Mouse (Mus musculus) T-helper 2 cell (primary cell): ENCODE measurements at regions not wholly inside any gene's neighbourhood (a gene's known extent, or its start where the extent isn't known, plus 50 kb on each side); places are given as distances from the start of the nearest gene placed in this dataset.

ENCODE experiments used
- in situ Hi-C: fragments of 300-600 bp; cut with MboI, MseI; formaldehyde crosslinking; loops from one replicate; pipeline ENCODE4 v1.15.1; 2025; ENCODE audit warnings: high pct_unique_total_duplicates

DNA sequence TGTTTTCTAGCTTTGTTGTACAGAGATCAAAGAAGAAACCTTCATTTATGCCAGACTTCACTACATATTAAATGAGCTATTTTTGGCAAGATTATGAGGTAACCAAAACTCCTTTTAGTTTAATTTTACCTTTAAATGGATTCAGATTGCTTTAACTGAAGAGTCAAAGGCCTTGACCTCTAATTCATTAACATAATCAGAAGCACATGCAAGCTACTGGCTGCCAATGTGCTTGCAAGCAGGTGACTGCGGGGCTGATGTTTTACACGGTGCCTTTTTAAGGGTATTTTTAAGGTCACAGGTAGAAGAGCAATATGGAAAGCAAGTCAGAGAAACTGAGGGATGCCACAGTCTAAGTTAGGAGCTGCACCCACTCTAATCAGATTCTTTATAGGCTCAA is 1066.0 kb upstream of the Zeb2 start:
- in situ Hi-C loops, result no loop called here

DNA sequence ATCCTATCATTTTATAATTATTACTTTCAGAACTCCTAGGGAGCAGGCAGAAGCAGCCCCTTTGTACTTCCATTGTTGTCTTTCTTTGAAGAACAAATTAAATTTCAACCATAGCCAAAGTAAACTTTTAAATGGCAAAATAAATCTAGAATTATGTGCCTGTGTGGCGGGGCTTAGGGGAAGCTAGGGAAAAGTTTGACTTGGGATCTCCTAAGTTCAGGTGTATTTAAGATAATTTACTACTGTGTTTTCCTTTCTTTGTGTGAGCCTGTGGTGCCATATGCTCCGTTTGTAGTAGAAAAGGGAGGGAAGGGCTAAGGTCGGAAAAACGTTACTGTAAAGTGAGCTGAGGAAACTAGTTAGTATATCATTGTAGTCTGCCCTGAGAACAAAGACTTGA is 1062.5 kb upstream of the Zeb2 start:
- in situ Hi-C loops, result no loop called here

DNA sequence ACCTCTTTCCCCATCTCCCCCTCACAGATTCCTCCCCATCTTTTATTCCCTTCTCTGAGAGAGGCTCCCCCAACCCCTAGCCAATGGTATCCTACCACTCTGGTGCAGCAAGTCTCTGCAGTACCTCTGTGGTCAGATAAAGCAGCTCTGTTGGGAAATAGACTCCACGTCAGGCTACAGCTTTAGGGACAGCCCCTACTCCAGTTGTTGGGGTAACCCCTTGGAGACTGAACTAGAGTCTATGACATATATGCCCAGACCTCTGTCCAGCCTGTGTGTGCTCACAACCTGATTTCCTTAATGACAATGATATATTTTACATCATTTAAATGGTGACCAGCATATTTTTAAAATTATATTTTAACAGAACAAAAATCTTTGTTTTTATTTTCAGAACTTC is 1051.3 kb upstream of the Zeb2 start:
- in situ Hi-C loops, result no loop called here

GRCm38 (mm10) chr2:46149848-46150247 is 1032.7 kb upstream of the Zeb2 start:
- in situ Hi-C loops, result loop anchor here (25.0 kb wide), 1 partner anchor 1063 kb away; no protein-coding TSS in a partner anchor

DNA sequence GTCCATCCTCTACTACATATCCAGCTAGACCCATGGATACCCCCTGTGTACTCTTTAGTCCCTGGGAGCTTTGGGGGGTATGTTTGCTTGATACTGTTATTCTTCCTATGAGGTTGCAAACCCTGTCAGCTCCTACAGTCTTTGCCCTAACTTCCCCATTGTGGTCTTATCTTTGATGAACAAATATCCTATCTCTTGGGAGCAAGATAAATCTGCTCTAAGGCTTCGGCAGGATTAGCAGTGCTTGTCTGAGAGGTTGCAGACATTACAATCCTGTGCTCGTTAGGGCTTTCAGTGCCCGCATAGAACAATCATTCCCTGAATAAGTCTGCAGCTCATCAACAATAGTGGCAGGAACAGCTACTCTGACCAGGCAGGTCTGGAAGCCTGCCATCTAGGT is 1002.7 kb upstream of the Zeb2 start:
- in situ Hi-C loops, result no loop called here

- in situ Hi-C loops, result no loop called here
Observed at GRCm38 (mm10) chr2:46106991-46107390, 989.8 kb upstream of the Zeb2 start.

DNA sequence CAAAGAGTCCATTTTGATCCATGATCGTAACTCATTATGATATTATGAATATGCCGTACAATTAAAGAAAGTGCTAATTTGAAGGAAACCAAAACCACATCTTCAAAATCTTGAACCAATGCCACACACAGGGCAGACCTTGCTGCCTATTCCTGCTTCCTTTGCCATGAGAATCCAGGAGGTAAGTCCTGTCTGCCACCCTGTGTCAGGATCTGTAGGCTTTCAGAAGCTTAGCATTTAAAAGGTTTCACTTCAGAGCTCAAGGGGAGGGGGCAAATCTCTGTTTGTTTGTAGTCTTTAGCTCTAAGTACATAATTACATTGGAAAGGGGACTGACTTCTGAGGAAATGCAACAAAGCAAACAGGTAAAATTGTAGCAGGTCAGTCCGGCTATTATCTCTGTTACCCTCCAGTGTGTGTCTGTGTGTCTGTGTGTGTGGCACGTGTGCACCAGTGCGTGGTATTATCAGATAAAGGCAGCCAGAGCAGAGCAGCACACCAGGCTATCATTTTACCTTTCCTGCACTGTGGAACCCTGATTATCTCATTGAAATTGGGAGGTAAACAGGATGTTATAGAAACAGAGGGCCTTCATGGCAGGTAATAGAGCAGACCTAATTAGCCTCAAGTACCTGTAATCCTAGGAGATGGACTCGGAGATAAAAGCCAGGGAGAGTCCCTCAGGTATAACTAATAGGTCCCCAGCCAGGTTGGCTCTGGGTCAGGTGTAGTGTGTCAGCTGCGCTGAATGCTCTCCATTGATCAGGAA is 948.0 kb upstream of the Zeb2 start:
- in situ Hi-C loops, result no loop called here

DNA sequence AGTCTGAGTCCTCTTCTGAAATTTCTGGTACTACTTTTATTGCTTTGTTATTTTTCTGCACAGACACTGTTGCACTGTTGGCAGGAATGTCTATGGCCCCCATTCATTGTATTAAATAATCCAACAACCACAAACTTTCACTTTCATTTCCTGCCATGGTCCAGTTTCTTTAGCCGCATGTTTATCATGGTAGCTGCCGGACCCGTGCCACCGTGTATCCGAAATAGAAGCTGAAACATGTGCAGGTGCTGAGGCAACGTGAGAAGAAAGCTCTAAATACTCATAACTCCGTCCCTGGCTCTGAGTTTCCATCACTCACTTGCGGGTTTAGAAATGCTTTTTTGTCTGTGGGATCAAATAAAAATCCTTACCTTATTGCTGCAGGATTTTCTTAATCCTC is 938.5 kb upstream of the Zeb2 start:
- in situ Hi-C loops, result no loop called here

- in situ Hi-C loops, result no loop called here
Observed at GRCm38 (mm10) chr2:46054902-46055301, 937.7 kb upstream of the Zeb2 start.

- in situ Hi-C loops, result no loop called here
Observed at GRCm38 (mm10) chr2:46021854-46022253, 904.7 kb upstream of the Zeb2 start.

GRCm38 (mm10) chr2:46013771-46014269 is 896.6 kb upstream of the Zeb2 start:
- in situ Hi-C loops, result no loop called here

GRCm38 (mm10) chr2:46012716-46013115 is 895.5 kb upstream of the Zeb2 start:
- in situ Hi-C loops, result no loop called here

- in situ Hi-C loops, result loop anchor here (5.0 kb wide), 1 partner anchor 107 kb away; no protein-coding TSS in a partner anchor
Observed at GRCm38 (mm10) chr2:45975157-45975556, 858.0 kb upstream of the Zeb2 start.

DNA sequence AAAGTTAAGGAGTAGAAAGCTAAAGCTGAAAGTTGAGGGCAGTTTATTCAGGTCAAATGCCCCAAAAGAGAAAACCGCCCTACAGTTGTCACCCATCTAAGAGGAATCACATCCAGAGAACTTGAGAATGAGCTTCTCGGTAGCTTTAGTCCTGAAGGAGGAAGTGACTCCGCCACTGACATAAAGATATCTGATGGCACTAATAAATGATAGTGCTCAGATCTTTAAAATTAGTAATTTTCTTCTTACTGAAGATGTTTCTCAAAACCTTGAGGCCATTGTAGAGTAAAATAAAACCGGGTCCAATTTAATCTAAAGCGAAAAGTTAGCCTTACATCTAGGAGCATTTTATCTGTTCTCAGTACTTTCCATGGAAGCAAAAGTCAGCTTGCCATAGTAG is 851.4 kb upstream of the Zeb2 start:
- in situ Hi-C loops, result no loop called here

DNA sequence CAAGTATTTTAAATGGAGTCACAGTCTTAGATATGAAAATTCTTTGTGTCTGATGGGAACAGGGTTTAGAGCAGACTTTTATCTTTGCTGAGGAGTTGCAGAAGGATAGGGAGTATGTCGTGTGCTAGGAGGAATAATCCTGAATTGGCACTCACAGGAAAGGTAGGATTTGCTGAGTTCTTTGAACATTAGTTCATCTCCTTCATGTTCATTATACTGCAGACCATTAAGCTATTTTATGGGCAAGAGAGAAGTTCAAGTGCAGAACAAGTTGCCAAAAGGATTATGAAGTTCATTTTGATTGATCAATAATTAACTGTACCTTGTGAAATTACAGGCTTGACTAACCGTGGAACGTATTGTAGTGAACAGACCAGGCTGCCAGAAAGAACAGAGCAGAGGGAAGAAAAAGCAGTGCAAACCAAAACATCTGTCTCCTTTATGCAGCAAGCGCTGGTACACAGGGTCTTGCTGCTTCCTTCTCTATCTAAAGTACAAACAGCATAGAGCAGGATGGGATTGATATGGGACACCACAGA is 839.7 kb upstream of the Zeb2 start:
- in situ Hi-C loops, result no loop called here

DNA sequence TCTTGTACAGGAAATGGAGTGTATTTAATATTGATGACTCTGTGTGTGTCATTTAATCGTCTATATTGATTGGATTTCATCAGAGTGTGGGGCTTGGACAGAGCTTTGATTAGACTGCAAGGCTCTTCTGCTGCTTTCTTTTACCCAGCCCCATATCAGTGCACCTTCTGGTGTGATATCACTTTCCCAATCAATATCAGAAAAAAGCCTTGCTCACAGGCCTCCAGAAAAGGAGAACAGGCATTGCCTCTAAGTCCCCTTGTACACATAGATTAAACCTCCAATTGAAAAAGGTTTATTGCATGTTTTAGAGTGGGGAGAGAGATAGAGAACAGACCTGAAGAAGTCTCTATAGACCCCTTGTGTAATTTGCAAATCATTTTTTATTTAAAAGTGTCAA is 831.6 kb upstream of the Zeb2 start:
- in situ Hi-C loops, result no loop called here

DNA sequence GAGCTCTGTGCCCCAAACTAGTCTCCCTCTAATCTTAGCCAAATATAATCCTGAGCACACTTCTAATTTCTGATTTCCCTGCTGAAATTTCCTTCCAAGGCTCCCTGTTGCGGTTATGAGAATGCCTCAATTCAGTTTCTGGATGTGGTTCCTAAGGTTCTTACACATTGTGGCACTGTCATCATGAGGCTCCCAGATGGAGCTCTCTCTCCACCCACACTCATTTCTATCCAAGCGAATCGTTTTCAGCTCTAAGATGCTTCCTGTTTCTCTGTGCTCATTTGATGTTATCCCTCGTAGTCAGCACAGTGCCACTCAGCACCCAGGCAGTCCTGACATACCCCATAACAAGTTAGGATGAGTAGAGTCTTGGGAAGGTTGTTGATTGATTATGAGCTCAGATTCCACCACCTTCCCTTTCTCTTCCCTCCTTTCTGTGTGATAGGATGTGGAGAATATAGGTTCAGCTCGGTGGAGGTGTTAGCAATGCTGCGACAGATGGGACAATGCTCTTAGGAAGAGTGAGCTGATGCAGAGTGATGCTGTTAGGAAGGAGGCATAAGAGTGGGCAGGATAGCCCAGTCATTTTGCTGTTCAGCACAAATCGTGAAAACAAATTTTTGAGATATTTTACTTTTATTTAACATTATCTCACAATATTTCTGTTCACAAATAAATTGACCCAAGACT is 808.7 kb upstream of the Zeb2 start:
- in situ Hi-C loops, result no loop called here

DNA sequence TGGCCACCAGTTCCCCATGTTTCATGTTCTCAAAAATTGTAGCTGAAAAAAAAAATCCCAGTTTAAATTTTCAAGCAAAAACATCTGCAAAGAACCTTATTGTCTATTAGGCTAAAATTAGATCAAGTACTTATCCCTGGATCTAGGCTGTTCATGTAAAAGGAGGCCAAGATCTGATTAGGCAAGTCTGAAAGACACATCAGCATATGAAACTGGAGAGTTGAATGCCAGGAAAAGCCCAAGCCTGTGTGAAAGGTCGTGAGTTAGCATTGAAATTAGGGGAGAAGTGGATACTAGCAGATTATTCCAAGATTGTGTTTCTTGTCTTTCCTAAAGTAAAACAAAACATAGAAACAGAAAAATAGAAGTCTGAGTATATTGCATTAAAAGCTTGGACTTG is 791.7 kb upstream of the Zeb2 start:
- in situ Hi-C loops, result no loop called here

- in situ Hi-C loops, result no loop called here
Observed at GRCm38 (mm10) chr2:45904623-45905235, 787.5 kb upstream of the Zeb2 start.

DNA sequence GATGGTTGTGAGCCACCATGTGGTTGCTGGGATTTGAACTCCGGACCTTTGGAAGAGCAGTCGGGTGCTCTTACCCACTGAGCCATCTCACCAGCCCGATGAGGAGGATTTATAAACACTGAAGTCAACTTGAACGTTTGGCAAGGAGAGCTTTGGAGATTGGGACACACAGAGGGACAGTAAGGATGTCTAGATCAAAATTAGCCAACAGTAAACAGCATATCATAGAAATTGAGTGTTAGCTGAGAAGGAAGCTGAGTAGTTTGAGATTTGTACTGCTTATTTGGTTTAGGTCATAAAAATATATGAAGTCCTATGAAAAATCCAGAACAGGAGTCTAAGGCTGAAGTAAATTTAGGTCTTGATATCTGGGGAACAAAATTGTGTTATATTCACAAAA is 786.9 kb upstream of the Zeb2 start:
- in situ Hi-C loops, result no loop called here

GRCm38 (mm10) chr2:45903350-45903749 is 786.2 kb upstream of the Zeb2 start:
- in situ Hi-C loops, result no loop called here

DNA sequence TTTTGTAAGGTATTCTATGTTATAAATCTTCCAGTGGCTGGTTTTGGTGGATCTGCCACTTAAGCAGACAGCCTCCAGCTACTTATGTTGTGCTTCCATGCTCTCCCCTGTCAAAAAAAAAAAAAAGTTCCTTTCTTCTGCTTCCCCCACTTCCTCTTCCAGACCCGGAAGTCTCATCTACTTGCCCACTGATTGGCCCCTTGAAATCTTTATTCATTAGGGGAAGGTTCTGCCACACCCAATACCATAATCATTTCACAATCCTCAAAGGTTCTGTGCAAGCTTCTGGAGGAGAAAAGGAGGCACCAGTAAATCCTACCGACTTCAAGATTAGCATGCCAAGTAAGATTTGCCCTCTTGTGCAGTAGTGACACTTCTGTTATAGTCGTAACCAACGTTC is 784.7 kb upstream of the Zeb2 start:
- in situ Hi-C loops, result no loop called here
